Mouse (Mus musculus) erythroblast, adult 5-6 weeks (primary cell): ENCODE data around the gene Gstp2. TPM values are rescaled to one million over a fixed set of nuclear protein-coding genes. Genes with fewer than 3 reads are reported as not detected.
"Not testable (repeated sequence)": the region's sequence is repeated elsewhere in the genome, so short reads cannot be mapped to it uniquely, and the experiment has no call there.

Experiments
- ATAC-seq: replicated peaks from 2 replicates; pipeline ENCODE4 v1.8.0; 2016; ENCODE audit warnings: moderate number of reproducible peaks, mild to moderate bottlenecking, moderate TSS enrichment, inconsistent platforms; ENCODE audit not compliant: poor library complexity, low FRiP score, severe bottlenecking
- total RNA-seq, 2 experiments: library from RNA; stranded (forward) in 1 of 2; stranded (reverse) in 1 of 2; fragments of 150-400 nt in 1 of 2; fragments of 200-764, 138-1000 nt in 1 of 2; gene quantifications; 2 replicates each; pipeline versions ENCODE4 v1.2.3 to v1.2.4; 2015 to 2017; ENCODE audit warnings: low replicate concordance in 2 of 2

Gstp2 gene
- total RNA-seq, 2 experiments from 2014 or later = 1.4 TPM; not detected in 1

DNA sequence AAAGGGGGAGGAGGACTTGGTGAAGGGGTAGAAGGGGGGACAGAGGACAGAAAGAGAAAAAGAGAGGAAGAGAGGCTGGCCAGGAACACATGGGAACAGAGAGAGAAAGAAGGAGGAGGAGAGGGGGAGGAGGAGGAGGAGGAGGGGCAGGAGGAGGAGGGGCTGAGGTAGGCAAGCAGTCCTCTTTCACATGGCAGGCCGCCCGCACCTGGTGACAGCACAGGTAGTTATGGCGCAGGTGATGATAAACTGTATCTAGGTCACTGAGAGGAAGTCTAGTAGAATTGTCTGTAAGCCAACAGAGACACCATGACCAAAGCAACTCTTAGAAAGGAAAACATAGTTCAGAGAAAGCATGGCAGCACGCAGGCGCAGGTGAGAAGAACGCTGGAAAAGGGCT, 25.6 kb upstream of the Gstp2 start:
- ATAC-seq = no peak

DNA sequence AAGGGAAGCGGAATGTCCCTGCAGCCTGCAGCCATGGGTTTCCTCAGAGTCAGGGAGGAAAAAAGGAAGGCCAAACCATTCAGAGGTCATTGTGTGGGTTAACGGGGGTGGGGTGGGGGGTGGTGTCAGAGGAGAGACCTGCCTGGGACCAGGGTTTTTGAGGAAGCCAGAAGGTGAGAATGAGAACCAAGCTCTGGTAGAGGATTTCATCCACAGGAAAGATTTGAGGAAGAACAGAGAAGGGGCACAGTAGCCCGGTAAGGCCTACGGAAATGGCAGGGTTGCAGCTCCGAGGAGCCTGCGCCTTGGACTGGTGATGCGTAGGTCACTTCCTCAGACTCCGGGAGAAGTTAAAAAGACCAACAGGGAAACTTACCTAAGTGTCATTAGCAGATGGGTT, 24.9 kb upstream of the Gstp2 start:
- ATAC-seq = no peak

DNA sequence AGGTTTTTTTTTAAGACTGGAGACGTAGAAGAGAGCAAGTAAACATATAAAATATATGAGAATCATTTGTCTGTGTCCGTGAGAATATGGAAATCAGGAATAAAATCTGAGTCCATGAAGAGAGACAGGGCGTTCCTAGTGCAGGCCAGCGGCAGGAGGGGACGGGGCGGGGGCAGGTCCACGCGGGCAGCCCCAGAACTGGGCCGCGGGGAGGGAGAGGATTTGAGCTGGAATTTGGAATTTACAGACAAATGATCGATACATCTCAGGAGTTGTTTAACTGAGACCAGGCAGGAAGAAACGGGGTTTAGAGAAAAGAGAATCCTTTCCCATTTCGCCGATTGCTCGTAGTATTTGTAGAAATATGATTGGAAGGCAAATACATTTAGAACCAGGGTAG, 24.5 kb upstream of the Gstp2 start:
- no peak for ATAC-seq

DNA sequence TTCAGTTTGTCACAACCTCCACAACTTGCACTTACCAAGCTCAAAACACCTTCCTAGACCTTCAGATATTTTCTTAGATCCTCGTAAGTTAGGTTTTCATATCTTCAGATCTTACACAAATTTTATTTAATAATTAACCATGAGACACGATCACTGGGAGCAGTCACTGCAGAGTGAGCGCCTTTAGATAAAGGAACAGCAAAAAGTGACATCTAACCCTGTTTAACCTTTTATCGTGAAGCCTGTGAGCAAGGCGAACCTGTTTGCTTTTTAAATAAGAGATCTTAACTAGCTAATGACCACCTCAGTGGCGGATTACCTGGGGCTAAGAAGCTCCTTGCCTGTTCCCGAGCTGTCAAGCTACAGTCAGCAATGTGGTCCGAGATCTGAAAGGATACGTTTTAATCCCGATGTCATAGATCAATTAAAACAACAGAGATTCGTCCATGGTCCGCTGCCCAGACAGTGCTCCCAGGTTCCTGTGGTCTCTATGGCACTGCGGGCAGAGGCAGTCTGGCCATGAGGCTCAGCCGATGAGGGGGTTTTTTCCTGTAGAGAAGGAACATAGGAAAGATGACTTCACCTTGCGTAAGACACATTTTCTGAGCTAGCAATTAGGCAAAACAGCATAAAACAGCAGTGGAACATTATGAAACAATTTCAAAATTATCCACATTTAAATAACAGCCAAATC, 23.0 kb upstream of the Gstp2 start:
- no peak for ATAC-seq

DNA sequence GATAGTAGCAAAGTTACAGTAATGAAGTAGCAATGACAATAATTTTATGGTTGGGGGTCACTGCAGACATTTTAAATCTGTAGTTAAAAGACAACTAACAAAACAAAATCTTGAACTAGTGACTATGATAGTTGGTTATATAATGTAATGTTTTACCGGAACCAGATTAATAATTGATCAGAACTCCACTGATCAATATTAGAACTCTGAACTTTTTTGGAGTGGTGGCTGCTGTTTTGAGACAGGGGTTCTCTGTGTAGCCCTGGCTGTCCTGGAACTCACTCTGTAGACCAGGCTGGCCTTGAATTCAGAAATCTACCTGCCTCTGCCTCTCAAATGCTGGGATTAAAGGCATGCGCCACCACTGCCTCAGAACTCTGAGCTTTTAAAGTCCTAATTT, 22.4 kb upstream of the Gstp2 start:
- not testable (repeated sequence) for ATAC-seq

DNA sequence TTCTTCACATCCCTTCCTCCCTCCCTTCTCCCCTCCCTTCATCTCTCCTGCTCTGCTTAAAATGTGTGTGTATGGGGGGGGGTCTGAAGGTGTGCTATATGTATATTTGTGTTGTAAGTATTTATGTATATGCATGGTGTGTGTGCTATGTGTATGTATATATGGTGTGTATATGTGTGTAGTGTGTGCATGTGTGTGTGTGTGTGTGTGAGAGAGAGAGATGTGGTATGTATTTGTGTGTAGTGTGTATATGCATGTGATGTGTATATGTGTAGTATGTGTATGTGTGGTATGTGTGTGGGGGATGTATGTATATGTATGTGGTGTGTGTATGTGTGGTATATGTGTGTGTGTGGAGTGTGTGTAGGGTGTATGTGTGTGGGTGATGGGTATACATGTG, 21.1 kb upstream of the Gstp2 start:
- ATAC-seq = peak; percentile 60

DNA sequence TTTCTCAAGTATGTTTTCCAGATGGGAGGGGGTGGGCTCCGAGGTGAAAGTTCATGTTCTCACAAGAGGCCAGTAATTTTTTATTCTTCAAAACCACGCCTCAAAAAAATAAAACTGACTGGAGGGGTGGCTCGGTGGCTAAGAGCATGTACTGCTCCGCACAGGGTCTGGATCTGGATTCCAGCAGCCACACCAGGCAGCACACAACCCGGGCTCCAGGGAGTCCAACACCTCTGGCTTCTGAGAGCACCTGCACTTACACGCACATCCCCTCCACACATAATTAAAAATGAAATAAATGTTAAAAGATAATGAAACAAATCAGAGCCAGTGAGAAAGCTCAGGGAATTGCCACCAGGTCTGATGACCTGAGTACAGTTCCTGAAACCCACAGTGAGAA, 20.5 kb upstream of the Gstp2 start:
- ATAC-seq = 0 out of 2 replicates have a peak, but pooled peaks have one; percentile 55

DNA sequence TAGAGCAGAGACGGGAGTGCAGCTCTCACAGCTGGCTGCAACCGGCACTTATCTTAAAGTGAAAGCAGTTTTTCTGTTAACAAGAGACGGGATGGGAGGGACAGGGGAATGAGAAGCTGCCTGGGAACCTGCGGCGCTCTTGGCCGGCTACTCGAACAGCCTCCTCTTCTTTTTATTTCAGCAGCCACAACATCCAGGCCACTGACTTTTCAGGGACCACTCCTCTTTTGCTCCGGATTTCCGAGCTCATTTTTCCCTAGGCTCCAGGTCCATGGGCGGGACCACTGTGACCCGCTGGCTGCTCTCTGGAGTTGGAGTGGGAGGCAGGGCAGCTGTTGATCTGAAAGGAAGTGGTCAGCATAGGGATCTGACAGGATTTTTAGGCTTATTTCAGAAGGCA, 18.7 kb upstream of the Gstp2 start:
- not testable (repeated sequence) for ATAC-seq

DNA sequence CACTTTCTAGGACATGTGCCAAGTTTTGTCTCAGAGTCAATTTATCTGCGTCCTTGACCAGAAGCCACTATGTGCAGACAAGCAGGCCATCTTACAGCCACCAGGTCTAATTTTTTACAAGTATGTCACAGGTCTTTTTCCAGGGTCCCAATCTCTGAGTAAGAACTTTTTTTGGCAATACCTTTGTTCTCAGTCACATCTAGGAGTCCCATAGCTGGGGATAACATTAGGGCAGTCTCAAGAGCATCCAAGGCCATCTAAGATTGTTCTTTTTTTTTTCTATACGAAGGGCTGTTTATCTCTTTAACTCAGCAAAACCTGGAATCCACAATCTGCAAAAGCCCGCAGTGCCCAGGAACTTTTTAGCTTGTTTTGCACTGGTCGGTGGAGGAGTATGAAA, 17.5 kb upstream of the Gstp2 start:
- not testable (repeated sequence) for ATAC-seq

DNA sequence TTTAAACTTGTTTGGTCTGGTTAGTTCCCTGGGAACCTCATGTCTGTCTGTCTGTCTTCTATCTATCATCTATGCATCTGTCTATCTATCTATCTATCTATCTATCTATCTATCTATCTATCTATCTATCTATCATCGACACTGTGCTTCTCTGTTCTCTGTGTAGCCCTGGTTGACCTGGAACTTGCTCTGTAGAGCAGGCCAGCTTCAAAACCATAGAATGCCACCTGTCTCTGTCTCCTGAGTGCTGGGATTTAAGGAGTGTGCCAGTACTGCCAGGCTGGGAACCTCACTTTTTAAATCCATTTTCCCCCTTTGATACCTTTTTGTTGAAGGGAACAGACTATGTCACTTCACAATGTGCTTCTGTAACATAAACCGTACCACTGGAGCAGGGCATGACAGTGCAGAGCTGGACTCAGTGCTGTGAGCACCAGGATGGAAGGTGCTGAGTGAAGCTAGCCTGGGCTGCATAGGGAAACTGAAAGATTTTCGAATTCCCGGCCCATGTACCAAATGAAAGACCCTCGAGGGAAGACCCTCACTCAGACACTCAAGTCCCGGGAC, 15.2 kb upstream of the Gstp2 start:
- no peak for ATAC-seq

DNA sequence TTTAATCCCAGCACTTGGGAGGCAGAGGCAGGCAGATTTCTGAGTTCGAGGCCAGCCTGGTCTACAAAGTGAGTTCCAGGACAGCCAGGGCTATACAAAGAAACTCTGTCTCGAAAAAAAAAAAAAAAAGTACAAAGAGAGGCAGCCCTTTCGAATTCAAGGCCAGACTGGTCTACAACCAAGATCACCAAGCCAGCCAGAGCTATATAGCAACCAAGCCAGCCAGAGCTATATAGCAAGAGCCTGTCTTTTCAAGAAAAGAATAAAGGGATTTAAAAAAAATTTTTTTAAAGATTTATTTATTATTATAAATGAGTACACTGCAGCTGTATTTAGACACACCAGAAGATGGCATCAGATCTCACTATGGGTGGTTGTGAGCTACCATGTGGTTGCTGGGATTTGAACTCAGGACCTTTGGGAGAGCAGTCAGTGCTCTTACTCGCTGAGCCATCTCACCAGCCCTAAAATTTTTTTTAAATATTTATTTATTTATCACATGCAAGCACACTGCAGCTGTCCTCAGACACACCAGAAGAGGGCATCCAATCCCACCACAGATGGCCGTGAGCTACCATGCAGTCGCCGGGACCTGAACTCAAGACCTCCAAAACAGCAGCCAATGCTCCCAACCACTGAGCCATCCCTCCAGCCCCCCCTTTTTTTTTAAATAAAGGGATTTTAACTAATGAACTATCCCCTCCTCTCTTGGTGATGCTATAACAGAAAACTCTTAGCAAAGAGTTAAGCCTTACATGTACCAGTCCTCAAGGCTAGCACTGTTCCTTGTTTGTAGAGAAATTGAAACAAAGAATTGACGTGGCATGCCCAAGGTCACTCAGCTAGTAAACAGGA, 14.4 kb upstream of the Gstp2 start:
- ATAC-seq = not testable (repeated sequence)

DNA sequence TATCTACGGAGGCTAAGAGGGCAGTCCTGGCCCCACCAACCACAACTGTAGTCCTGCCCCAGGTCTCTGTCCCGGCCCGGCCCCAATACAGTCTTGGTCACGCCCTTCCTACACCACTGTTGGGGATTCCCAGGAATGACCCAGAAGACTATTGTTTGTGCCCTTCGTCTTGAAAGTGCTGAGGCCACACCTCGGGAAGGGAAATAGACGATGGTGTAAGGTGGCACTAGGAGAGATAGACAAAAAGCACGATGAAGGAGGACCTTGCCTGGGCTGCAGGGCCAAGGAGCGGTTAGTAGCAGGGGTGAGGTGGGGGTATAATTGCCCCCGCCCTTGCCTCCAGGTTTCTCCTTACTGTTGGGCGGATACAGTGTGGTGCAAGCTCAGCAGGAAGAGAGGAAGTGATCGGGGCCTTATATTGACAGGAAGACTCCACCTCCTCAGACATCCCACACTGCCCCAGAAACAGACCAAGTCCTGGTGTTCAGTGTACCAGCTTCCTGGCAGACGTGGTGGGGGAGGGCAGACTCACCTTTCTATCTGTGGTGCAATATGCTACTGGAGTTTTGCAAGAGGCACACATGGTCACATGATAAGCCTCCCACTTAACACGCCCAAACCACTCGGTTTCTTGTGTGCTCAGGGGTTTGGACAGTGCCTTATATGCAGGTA, 13.4 kb upstream of the Gstp2 start, which contains the start of gene Gstp3:
TSS of gene Gstp3 (minus strand) at position 501 of the 672 bp plus-strand sequence.
- peak; percentile 95 for ATAC-seq

DNA sequence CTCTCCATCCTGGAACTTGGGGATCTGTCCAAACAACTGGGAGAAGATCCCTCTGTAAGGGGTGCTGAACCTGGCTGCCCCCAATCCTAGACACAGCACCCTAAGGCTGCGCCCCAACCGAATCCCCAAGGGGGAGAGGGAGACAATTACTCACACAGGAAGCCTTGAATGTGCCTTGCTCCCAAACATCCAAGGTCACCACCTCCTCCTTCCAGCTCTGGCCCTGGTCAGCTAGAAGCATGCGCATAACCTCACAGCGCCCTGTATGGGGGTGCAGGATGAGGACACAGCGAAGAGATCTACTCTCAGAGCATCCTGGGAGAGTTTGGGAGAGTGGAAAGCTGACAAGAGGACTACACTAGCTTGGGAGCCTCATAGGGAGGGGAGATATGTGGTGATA, 12.8 kb upstream of the Gstp2 start:
- ATAC-seq = peak; percentile 1; the same call in 1 of the 2 replicates

DNA sequence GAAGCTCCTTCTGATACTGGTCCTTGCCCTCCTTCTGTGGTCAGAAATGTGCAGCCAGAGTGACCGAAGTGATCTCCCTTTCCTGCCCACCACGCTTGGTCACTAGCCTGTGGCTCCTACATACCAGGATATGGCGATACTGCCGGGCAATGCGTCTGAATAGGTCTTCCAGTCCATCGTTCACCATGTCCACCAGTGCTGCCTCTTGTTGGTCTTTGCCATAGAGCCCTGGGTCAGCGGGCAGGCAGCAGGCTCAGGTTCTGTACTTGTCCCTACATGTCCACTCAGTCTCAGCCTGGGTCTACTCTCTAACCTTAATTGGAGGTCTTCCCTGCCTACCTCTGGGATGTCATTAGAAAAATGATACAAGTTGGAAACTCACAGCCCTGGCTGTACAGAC, 12.1 kb upstream of the Gstp2 start:
- no peak for ATAC-seq

DNA sequence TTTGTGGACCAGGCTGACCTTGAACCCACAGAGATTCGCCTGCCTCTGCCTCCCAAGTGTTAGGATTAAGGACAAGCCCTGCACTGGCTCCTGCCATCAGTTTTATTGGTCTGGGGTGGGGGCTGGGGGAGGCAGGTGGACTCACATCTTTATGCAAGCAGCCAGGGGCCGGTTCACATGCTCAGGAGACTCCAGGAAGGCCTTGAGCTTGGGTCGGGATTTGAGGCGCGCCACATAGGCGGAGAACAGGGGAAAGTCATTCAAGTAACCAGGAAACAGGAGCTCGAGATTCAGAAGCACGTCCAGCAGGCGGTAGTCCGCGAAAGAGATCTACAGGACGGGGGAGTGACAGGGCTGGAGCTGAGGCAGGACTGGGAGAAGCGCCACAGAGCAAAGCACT, 11.6 kb upstream of the Gstp2 start:
- ATAC-seq = no peak

DNA sequence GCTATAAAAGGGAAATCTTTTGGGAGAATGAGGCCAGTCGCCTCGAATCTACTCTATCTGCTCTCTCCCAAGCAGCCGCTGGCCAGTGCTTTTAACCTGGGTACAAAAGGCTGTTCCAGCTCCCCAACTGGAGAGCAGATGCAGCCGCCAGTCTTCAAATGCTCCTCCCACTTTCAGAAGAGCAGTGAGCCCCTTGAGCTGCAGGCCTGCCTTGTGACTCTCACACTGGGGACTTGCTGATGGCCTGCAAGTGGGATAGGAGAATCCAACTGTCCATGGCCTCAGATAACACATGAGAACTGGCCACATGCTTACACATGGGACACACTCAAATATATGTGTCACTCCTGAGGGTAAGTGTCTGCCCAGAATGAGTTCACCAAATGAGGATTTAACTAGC, 10.9 kb upstream of the Gstp2 start:
- no peak for ATAC-seq

DNA sequence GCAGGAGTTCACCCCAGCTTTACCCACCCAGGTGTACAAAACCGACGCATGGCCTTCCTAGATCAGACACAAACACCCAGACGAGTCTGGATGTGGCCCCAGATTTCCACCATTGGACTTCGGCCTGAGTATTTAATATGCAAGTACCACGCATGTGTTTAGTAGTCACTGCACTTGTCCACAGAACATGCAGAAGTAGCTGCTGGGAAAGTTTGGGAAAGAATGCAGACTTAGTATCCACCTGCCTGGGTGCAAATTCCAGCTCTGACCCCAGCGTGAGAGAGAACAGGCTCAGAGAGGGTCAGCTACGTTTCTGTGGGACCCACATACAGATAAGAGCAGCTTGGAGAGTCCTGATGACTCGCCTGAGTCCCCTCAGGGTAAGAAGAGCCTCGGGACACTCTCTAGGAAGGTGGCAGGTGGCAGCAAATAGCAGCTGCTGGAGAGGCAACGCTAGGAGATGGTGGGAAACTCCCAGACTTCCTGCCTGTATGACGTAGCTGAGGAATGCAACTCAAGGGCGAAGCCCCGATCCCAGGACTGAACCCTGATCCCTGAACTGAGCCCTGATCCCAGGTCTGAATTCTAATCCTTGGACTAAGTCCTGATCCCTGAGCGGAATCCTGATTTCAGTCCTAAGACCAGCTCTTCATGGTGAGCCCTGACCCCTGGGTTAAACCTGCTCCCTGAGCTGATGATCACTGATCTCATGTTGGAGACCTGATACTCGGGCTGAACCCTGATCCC, 10.3 kb upstream of the Gstp2 start:
- ATAC-seq = no peak

DNA sequence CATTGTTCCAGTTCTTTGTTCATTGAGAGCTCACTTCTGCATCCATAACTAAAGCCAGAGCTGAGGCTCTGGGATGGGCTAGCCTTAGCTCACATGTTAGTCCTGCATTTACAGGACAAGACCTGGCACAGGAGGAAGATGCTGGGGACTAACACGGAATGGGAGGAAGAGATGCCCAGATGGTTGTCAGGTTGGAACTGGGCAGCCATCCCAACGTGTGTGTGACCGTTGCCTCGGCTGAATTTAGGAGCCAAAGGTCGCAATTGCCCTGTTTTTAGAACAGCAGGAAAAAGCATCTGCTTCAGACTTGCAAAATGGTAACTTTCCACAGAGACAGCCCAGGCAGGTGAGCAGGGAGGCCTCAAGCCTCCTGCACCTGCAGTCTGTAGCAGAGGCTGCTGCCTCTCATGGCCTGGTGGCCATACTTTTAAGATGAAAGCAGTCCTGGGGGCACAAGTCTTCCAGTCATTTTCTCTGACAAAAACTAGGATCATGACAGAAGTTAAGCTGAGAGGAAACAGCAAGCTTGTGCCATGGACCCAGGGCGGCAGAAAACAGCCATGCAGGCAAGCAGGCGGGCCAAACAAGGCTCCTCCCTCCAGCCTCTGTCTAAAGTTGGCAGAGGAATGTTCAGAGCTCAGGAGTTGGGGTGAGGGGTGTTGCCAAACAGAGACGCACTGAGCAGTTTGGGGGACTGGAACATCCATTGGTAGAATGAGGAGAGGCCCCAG, 9.6 kb upstream of the Gstp2 start:
- no peak for ATAC-seq

DNA sequence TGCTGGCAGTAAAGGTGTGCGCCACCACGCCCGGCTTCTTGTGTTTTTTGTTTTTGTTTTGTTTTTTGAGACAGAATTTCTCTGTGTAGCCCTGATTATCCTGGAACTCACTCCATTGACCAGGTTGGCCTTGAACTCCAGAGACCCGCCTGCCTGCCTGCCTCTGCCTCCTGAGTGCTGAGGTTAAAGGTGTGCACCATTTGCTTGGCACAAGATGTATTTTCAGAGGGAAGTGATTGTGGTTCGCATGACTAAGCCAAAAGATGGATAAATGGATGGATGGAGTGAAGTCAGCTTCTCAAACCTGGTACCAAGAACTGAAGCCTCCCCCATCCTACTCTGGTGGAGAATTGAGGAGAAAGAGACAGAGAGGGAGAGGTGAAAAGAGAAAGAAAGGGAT, 8.8 kb upstream of the Gstp2 start:
- no peak for ATAC-seq
